Mouse (Mus musculus) limb, embryonic 13.5 days (tissue): ENCODE results near the gene Snx10. TPM values are rescaled to one million over a fixed set of nuclear protein-coding genes. Genes with fewer than 3 reads are reported as not detected.
A peak's percentile ranks its signal among the peaks of the same experiment; 100 is the strongest.

Experiments used
- ATAC-seq: fragments of 200-750 bp; cut with Nextera tagmentation; 2 replicates; pipeline ENCODE4 v1.8.0; 2017; ENCODE audit warnings: low read depth, moderate number of reproducible peaks, moderate TSS enrichment; ENCODE audit not compliant: low FRiP score
- H3K27ac ChIP-seq: fragments of 300-500 bp; sonication (generic); 2 replicates; pipeline ENCODE4 v1.5.1; 2015; ENCODE audit warnings: inconsistent platforms, mild to moderate bottlenecking, moderate library complexity
- H3K27me3 ChIP-seq: fragments of 300-500 bp; sonication (generic); 2 replicates; pipeline ENCODE4 v1.6.1; 2015; ENCODE audit warnings: mild to moderate bottlenecking, inconsistent platforms
- H3K36me3 ChIP-seq: fragments of 300-500 bp; sonication (generic); 2 replicates; pipeline ENCODE4 v1.6.1; 2015; ENCODE audit warnings: inconsistent platforms, mild to moderate bottlenecking, moderate library complexity
- H3K4me1 ChIP-seq: fragments of 300-500 bp; sonication (generic); 2 replicates; pipeline ENCODE4 v1.6.1; 2015; ENCODE audit warnings: inconsistent platforms
- H3K4me2 ChIP-seq: fragments of 300-500 bp; sonication (generic); replicated peaks from 2 replicates; pipeline ENCODE4 v1.6.1; 2015; ENCODE audit warnings: inconsistent platforms, mild to moderate bottlenecking, moderate library complexity
- H3K4me3 ChIP-seq: fragments of 300-500 bp; sonication (generic); 2 replicates; pipeline ENCODE4 v1.5.1; 2015; ENCODE audit warnings: moderate library complexity, mild to moderate bottlenecking, inconsistent platforms
- H3K9ac ChIP-seq: fragments of 300-500 bp; sonication (generic); 2 replicates; pipeline ENCODE4 v1.6.1; 2015; ENCODE audit warnings: mild to moderate bottlenecking, inconsistent platforms
- H3K9me3 ChIP-seq: fragments of 300-500 bp; sonication (generic); 2 replicates; pipeline ENCODE4 v1.6.1; 2016; ENCODE audit warnings: inconsistent platforms
- WGBS: fragments of 180-500 bp; shearing (Covaris S2); methylation state at CpG from one replicate; pipeline ENCODE4 v1.1.7; 2015; 5-methylcytosine and 5-hydroxymethylcytosine counted together
- polyA plus RNA-seq: library from polyadenylated mRNA; unstranded; fragments of >200 nt; fragmentation: Nextera tagmentation; extraction: Ambion mirVana; gene quantifications from 2 replicates; pipeline ENCODE4 v1.2.1, GENCODE M21; 2015

The Snx10 gene
- polyA plus RNA-seq, 1 experiment from 2014 or later = 15.4 TPM

GRCm38 (mm10) chr6:51508750-51509648 lies 14.7 kb upstream of the Snx10 start:
- H3K9me3 ChIP-seq = no peaks in the 10 kb centered on the region
- no peak overlapping the region for H3K27ac ChIP-seq
- WGBS = 24% methylated on average over 18 of the region's 18 CpGs
- peak overlapping the region; percentile 31 for H3K4me3 ChIP-seq
- peak; percentile 69; the same call in 1 of the 2 replicates for ATAC-seq
- peak overlapping the region; percentile 40; the same call in 1 of the 2 replicates for H3K9ac ChIP-seq
- H3K27me3 ChIP-seq = no peaks in the 10 kb centered on the region
- no peaks in the 10 kb centered on the region for H3K36me3 ChIP-seq
- H3K4me1 ChIP-seq = peaks cover 7% of the 10 kb centered on the region; the same call in 1 of the 2 replicates
- H3K4me2 ChIP-seq = peak overlapping the region; percentile 49

- Histone ChIP-seq H3K27me3 (no peaks in the 10 kb centered on the region), H3K4me1 (peaks cover 7% of the 10 kb centered on the region; the same call in 1 of the 2 replicates), H3K4me3 (no peak overlapping the region), H3K4me2 (0 out of 2 replicates have a peak overlapping the region, but pooled peaks have one; percentile 49), H3K9ac (no peak overlapping the region), H3K9me3 (no peaks in the 10 kb centered on the region), H3K36me3 (no peaks in the 10 kb centered on the region), H3K27ac (no peak overlapping the region)
- no peak for ATAC-seq
- WGBS = 32% methylated on average over 5 of the region's 5 CpGs
These were observed 13.6 kb upstream of the Snx10 start for GRCm38 (mm10) chr6:51510094-51510493.

- H3K4me1 ChIP-seq = peaks cover 7% of the 10 kb centered on the region; the same call in 1 of the 2 replicates
- no peak for ATAC-seq
- H3K9ac ChIP-seq = no peak overlapping the region
- H3K4me3 ChIP-seq = no peak overlapping the region
- H3K27me3 ChIP-seq = no peaks in the 10 kb centered on the region
- no peak overlapping the region for H3K4me2 ChIP-seq
- H3K27ac ChIP-seq = no peak overlapping the region
- no peaks in the 10 kb centered on the region for H3K36me3 ChIP-seq
- no peaks in the 10 kb centered on the region for H3K9me3 ChIP-seq
- 72% methylated on average over 1 of the region's 1 CpGs for WGBS
These were observed 12.8 kb upstream of the Snx10 start for GRCm38 (mm10) chr6:51510946-51511345.

- Histone ChIP-seq H3K4me3 (no peak overlapping the region), H3K27me3 (no peaks in the 10 kb centered on the region), H3K4me1 (0 out of 2 replicates have a peak, but pooled peaks cover 3% of the 10 kb centered on the region), H3K36me3 (no peaks in the 10 kb centered on the region), H3K27ac (no peak overlapping the region), H3K9ac (no peak overlapping the region), H3K4me2 (no peak overlapping the region), H3K9me3 (peaks cover 4% of the 10 kb centered on the region)
- ATAC-seq = no peak
- 81% methylated on average over 3 of the region's 3 CpGs for WGBS
These were observed 10.0 kb upstream of the Snx10 start for GRCm38 (mm10) chr6:51513745-51514144.

- H3K27me3 ChIP-seq = no peaks in the 10 kb centered on the region
- WGBS = 90% methylated on average over 7 of the region's 7 CpGs
- H3K36me3 ChIP-seq = no peaks in the 10 kb centered on the region
- no peak overlapping the region for H3K9ac ChIP-seq
- H3K27ac ChIP-seq = no peak overlapping the region
- H3K4me2 ChIP-seq = no peak overlapping the region
- H3K4me3 ChIP-seq = no peak overlapping the region
- H3K9me3 ChIP-seq = peaks cover 4% of the 10 kb centered on the region
- no peaks in the 10 kb centered on the region for H3K4me1 ChIP-seq
- no peak for ATAC-seq
These were observed 8.8 kb upstream of the Snx10 start for GRCm38 (mm10) chr6:51514860-51515259.

- Histone ChIP-seq H3K9me3 (no peaks in the 10 kb centered on the region), H3K4me1 (peaks cover 6% of the 10 kb centered on the region), H3K27me3 (no peaks in the 10 kb centered on the region), H3K4me2 (peak overlapping the region; percentile 83), H3K4me3 (peak overlapping the region; percentile 71), H3K36me3 (no peaks in the 10 kb centered on the region), H3K9ac (peak overlapping the region; percentile 75; the same call in 1 of the 2 replicates), H3K27ac (no peak overlapping the region)
- 21% methylated on average over 5 of the region's 5 CpGs for WGBS
- ATAC-seq = no peak
These were observed 391 bp upstream of the Snx10 start for GRCm38 (mm10) chr6:51523310-51523709.

- H3K4me1 ChIP-seq = peaks cover 6% of the 10 kb centered on the region
- no peak overlapping the region for H3K27ac ChIP-seq
- peak; percentile 80 for ATAC-seq
- H3K4me2 ChIP-seq = peak overlapping the region; percentile 83
- under 1% methylated on average over 21 of the region's 21 CpGs for WGBS
- H3K9ac ChIP-seq = peak overlapping the region; percentile 75
- no peaks in the 10 kb centered on the region for H3K36me3 ChIP-seq
- H3K4me3 ChIP-seq = peak overlapping the region; percentile 71
- no peaks in the 10 kb centered on the region for H3K9me3 ChIP-seq
- no peaks in the 10 kb centered on the region for H3K27me3 ChIP-seq
These were observed 725 bp downstream of the Snx10 start for GRCm38 (mm10) chr6:51524321-51524931.

- peak overlapping the region; percentile 83 for H3K4me2 ChIP-seq
- H3K36me3 ChIP-seq = no peaks in the 10 kb centered on the region
- ATAC-seq = no peak
- H3K27me3 ChIP-seq = no peaks in the 10 kb centered on the region
- WGBS = 47% methylated on average over 5 of the region's 5 CpGs
- H3K9me3 ChIP-seq = no peaks in the 10 kb centered on the region
- no peak overlapping the region for H3K27ac ChIP-seq
- peak overlapping the region; percentile 71 for H3K4me3 ChIP-seq
- H3K4me1 ChIP-seq = peaks cover 6% of the 10 kb centered on the region
- H3K9ac ChIP-seq = 0 out of 2 replicates have a peak overlapping the region, but pooled peaks have one; percentile 75
These were observed 1.3 kb downstream of the Snx10 start for GRCm38 (mm10) chr6:51525001-51525400.

- H3K4me3 ChIP-seq = no peak overlapping the region
- no peaks in the 10 kb centered on the region for H3K36me3 ChIP-seq
- peaks cover 5% of the 10 kb centered on the region; the same call in 1 of the 2 replicates for H3K9me3 ChIP-seq
- H3K27me3 ChIP-seq = no peaks in the 10 kb centered on the region
- no peak overlapping the region for H3K27ac ChIP-seq
- H3K4me1 ChIP-seq = peaks cover 6% of the 10 kb centered on the region
- 81% methylated on average over 7 of the region's 7 CpGs for WGBS
- no peak for ATAC-seq
- no peak overlapping the region for H3K9ac ChIP-seq
- H3K4me2 ChIP-seq = no peak overlapping the region
These were observed 5.8 kb downstream of the Snx10 start for GRCm38 (mm10) chr6:51529457-51529856.

- Histone ChIP-seq H3K9me3 (peaks cover 5% of the 10 kb centered on the region; the same call in 1 of the 2 replicates), H3K9ac (no peak overlapping the region), H3K27ac (no peak overlapping the region), H3K36me3 (no peaks in the 10 kb centered on the region), H3K27me3 (no peaks in the 10 kb centered on the region), H3K4me1 (no peaks in the 10 kb centered on the region), H3K4me3 (no peak overlapping the region), H3K4me2 (no peak overlapping the region)
- whole genome bisulfite sequencing = 85% methylated on average over 6 of the region's 6 CpGs
- ATAC-seq = no peak
These were observed 9.9 kb downstream of the Snx10 start for GRCm38 (mm10) chr6:51533467-51534200.

- WGBS = 85% methylated on average over 10 of the region's 10 CpGs
- no peaks in the 10 kb centered on the region for H3K27me3 ChIP-seq
- H3K4me1 ChIP-seq = no peaks in the 10 kb centered on the region
- H3K4me2 ChIP-seq = no peak overlapping the region
- no peak overlapping the region for H3K27ac ChIP-seq
- no peaks in the 10 kb centered on the region for H3K36me3 ChIP-seq
- peaks cover 5% of the 10 kb centered on the region; the same call in 1 of the 2 replicates for H3K9me3 ChIP-seq
- ATAC-seq = no peak
- H3K4me3 ChIP-seq = no peak overlapping the region
- no peak overlapping the region for H3K9ac ChIP-seq
These were observed 11.9 kb downstream of the Snx10 start for GRCm38 (mm10) chr6:51535571-51535970.
